Mouse (Mus musculus): ENCODE results near the gene Hmga1b.

GRCm38 (mm10) chr11:120747974-120748373, 14.6 kb upstream of the Hmga1b start:
- TF ChIP-seq CTCF (IDR thresholded peaks at IDR 0.05; ENCODE audit: borderline replicate concordance, insufficient read depth, low read depth, low read length) = no peak
- no peak for TF ChIP-seq POLR2A (IDR thresholded peaks at IDR 0.05; ENCODE audit: borderline replicate concordance, insufficient read depth, low read length)

Data from cerebellum, adult 2 months (tissue).